Mouse (Mus musculus): ENCODE data around the gene Accsl. TPM values are rescaled to one million over a fixed set of nuclear protein-coding genes. Genes with fewer than 3 reads are reported as not detected.

Accsl gene
- not detected in 2 replicates for total RNA-seq (2014; fragmentation: Nextera tagmentation)
- total RNA-seq (2017), result not detected in 2 replicates

GRCm38 (mm10) chr2:93869107-93869600 is at the start of gene Accsl:
Gene Accsl, minus strand, starts transcription at chr2:93869157.
- ATAC-seq (replicated peaks; ENCODE audit: poor library complexity, severe bottlenecking), result no peak

DNA sequence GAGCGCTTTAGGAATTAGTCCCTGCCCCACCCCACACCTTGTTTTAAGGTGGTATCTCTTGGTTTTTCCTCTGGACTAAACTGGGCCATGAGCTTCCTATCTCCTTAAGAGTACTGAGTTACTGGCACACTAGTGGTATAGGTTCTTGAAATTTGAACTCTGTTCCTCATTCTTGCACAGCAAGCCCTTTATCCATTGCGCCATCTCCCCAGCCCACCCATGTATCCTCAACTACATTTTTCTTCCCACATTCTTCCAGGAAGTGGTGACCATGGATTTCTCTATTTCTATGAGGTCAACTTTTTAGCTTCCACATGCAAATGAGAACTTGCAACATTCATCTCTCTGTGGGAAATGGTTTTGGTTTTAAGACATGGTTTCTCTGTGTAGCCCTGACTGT is 44.6 kb upstream of the Accsl start:
- ATAC-seq (replicated peaks; ENCODE audit: poor library complexity, severe bottlenecking), result peak; percentile 94

- no peak for ATAC-seq (replicated peaks; ENCODE audit: poor library complexity, severe bottlenecking)
These were observed 43.0 kb upstream of the Accsl start for GRCm38 (mm10) chr2:93911942-93912341.

- ATAC-seq (replicated peaks; ENCODE audit: poor library complexity, severe bottlenecking), result no peak
These were observed 40.8 kb upstream of the Accsl start for GRCm38 (mm10) chr2:93909716-93910115.

GRCm38 (mm10) chr2:93907519-93908294 is 38.8 kb upstream of the Accsl start:
- ATAC-seq (replicated peaks; ENCODE audit: poor library complexity, severe bottlenecking), result no peak

DNA sequence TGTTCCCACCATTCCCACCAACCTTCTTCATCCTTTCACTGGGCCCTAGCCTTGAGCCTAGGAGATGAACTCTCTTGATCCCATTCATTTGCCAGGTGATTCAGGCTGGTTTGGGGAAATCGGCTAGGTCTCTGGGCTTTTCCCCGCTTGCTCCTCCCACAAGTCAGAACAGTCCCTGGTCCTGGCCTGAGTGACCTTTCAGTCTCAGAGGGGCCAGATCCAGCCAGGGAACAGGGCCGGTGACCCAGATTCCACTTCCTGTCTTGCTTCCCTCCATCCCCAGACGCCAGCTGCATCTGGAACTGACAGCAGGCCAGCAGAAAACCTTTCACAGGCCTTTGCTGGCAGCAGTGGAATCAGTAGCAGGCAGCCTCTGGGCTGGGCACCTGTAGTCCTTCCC is 37.4 kb upstream of the Accsl start:
- ATAC-seq (replicated peaks; ENCODE audit: poor library complexity, severe bottlenecking), result no peak

DNA sequence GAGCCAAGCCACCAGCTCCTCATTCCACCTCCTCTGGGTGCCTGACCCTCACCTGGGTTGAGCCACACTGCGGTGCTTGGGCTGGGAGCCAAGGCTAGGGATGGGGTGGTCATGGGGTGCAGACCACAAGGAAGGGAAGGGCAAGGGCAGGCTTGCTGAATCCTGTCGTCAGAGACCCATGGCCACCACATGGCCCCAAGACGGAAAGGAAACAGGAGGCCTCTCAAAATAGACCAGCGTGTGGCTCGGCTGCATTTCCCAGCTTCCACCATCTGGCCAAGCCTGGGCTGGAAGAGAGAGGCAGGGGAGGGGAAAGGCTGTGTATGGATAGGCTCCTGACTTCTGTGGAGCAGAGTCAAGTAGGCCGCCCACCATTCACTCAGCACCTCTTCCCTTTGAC is 34.5 kb upstream of the Accsl start:
- no peak for ATAC-seq (replicated peaks; ENCODE audit: poor library complexity, severe bottlenecking)

DNA sequence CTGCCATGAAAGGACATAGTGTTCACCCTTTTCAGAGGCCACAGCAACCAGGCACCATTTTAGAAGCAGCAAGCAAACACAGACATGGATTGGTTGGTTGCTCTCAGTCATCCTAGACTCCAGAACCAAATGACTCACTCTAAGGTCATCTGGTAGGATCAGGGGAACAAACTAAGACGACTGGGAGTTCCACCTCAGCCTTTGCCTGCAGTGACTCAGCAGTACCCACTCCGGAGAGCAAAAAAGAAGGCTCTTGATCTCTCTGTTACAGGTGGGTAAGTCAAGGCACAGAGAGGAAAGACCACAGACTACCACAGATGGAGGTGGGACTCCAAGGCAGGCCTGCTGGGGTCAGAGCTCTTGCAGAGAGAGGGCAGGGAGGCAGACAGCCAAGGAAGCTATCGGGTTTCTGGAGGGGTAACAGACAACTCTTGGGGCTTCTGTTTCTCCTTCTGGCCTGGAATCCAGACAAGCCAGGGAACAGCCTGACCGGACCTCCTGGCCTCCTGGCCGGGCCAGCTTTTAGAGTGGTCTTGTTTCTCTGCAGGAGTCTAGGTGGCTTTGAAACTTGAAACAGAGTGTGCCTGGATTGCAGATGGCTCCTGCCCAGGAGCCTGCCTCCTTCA is 33.8 kb upstream of the Accsl start:
- ATAC-seq (replicated peaks; ENCODE audit: poor library complexity, severe bottlenecking), result no peak

DNA sequence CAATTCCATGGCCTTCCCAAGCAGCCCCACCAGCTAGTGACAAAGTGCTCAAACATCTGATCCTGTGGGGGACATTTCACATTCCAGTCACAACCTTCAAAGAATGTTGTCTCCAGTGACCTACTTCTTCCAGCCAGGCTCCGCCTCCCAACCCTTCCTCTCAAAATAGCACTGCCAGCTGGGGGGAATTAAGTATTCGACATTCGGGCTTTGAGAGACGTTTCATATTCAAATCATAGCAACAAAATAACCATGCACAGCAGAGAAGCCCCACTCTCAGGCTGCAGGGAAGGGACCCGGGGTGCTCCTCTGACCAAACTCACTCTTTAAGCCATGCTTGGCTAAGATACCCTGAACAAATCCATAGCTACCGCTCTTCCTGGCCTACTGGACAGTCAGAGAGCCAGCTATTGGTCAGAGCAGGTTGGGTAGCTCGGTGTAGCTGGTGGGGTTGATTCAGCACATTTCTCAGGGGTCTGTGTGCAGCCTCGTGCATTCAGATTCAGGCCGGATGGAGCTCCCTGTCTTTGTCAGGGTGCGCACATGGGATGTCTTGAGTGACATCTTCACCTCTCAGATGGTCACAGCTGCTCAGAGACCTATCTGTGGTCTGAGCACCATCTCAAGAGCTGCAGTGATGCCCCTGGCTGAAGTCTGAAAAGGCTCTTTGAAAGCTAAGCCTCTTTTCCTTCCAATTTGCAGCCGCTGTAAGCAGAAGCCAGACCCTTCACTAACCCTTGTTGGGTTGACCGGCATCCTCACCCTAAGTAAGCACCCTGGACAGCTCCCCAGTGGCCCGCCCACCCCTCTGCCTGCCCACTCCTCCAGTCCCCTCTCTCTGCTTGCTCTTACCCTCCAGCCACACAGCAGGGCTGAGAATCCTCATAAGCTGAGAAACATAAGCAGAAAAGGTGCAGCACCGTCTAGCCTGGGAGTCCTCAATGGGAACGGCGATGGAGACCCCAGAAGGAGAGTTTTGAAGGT is 30.7 kb upstream of the Accsl start:
- no peak for ATAC-seq (replicated peaks; ENCODE audit: poor library complexity, severe bottlenecking)

DNA sequence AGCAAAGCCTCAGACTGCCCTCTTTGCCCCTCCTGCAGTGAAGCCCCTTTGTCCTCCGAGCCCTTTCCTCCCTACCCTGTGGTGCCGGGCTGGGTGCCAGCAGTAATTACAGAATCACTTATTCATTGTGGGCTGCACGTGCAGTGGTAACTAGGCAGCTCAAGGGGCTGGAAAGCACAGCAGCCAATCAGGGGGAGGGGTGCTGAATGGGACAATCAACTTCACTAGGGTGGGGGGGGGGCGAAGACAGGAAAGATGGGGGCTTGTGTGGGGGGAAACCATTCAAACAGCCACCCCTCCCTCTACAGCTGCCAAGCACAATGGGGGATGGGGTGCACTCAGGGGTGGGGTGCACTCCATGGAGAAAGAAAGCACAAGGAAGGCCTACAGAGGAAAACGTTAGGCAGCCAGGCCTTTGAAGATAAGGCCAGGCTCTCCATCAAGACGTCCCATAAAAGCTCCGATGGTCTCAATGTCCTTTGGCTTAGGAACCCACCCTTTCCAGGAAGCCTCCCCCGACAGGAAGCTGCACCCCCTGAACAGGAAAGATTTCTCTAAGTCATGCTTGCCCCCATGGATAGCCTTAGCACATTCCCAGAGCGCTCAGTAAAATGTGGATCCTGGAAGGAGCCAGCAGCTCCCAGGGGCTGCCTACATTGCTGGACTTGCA is 22.8 kb upstream of the Accsl start:
- ATAC-seq (replicated peaks; ENCODE audit: poor library complexity, severe bottlenecking), result peak; percentile 51; the same call in 1 of the 2 replicates

- no peak for ATAC-seq (replicated peaks; ENCODE audit: poor library complexity, severe bottlenecking)
These were observed 21.2 kb upstream of the Accsl start for GRCm38 (mm10) chr2:93890143-93890542.

GRCm38 (mm10) chr2:93889071-93889470 is 20.1 kb upstream of the Accsl start:
- ATAC-seq (replicated peaks; ENCODE audit: poor library complexity, severe bottlenecking), result no peak

DNA sequence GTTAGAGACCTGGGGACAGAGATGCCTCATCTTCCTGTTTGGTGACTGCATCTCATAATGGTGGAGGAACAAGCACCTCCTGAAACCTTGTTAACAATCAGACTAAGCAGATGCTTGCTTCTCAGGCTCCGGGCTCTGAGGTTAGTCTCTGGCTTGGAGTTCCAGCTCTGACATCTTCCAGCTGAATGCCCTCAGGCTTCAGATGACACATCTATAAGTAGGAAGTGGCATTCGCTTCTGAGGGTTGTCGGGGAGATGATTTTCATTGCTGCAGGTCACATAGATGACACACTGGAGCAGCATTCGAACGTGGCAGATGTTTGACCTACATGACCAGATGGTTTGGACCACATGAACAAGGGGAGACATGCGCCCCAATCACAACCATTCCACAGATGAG is 19.4 kb upstream of the Accsl start:
- ATAC-seq (replicated peaks; ENCODE audit: poor library complexity, severe bottlenecking), result no peak

GRCm38 (mm10) chr2:93887273-93887672 is 18.3 kb upstream of the Accsl start:
- no peak for ATAC-seq (replicated peaks; ENCODE audit: poor library complexity, severe bottlenecking)

DNA sequence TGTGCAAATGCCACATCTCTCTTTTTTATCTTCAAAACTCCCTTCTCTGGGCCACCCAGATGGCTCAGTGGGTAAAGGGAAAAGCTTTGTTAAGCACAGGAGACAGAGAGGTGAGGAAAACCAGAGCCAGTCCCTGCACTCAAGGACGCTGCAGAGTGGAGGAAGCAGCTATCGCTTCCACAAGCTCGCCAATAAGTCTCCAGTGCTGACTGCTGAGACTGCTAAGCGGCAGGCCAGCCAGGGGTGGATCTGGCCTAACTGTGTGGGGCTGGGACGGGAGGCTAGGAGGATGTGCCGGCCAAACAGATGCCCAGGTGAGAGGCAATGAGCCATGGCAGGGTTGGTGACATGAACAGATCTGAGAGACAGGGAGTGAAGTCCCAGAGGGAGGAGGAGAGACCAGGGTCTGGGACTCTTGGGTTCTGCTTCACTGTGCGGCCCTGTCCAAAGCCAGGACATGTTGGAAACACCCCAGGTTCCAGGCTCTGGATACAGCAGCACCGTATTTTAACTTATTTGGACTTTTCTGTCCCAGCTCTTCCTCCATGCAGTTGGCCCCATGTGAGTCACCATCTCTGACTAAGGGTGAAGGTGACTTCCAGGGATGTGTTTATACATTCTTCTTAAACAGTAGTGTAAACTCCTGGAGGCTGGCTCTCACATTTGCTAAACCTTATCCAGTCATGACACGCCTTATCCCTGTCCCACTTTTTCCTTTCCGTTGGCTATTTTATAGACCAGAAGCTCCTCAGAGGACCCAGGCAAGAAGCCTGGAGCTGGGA is 17.2 kb upstream of the Accsl start:
- no peak for ATAC-seq (replicated peaks; ENCODE audit: poor library complexity, severe bottlenecking)

- 0 out of 2 replicates have a peak, but pooled peaks have one; percentile 30 for ATAC-seq (replicated peaks; ENCODE audit: poor library complexity, severe bottlenecking)
These were observed 14.1 kb upstream of the Accsl start for GRCm38 (mm10) chr2:93883066-93883465.

DNA sequence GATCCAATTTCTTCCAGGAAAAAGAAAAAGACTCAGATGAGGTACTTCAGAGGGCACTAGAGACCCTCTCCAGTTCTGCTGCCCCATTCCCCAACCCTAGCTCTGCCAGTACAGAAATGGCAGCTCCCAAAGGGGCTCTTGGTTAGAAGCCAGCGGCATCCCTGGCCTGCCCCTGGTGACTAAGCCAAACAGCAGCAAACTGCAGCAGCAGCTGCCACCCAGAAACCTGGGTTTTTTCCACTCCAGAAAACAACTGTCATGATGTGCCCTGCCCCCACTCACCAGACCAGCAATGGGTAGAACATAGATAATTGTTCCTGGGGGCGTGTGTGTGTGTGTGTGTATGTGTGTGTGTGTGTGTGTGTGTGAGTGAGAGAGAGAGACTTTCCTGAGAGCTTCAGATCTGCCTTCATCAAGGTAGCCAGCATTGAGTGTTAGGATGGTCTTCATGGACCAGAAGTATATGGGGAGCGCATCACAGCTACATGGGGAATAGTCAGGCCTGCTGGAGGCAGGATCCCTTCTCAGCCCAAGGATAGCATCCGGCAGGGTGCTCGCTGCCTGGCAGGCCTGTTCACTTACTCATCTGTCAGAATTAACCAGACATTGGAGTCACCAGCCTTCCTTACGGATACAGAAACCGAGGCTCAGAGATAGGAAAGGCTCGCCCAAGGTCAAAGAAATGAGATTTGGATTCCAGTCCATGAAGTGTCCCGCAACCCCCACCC is 12.8 kb upstream of the Accsl start:
- no peak for ATAC-seq (replicated peaks; ENCODE audit: poor library complexity, severe bottlenecking)

- no peak for ATAC-seq (replicated peaks; ENCODE audit: poor library complexity, severe bottlenecking)
These were observed 12.0 kb upstream of the Accsl start for GRCm38 (mm10) chr2:93880981-93881380.

GRCm38 (mm10) chr2:93880450-93880849 is 11.5 kb upstream of the Accsl start:
- ATAC-seq (replicated peaks; ENCODE audit: poor library complexity, severe bottlenecking), result no peak

All from granulocyte monocyte progenitor cell, adult 5-6 weeks (primary cell).